Mouse (Mus musculus) spleen, adult 2 months (tissue): ENCODE results near the gene Cep97. TPM values are rescaled to one million over a fixed set of nuclear protein-coding genes. Genes with fewer than 3 reads are reported as not detected.
"Not testable (repeated sequence)": the region's sequence is repeated elsewhere in the genome, so short reads cannot be mapped to it uniquely, and the experiment has no call there.

Source experiments
- DNase-seq, 2 experiments: peaks; one replicate each; pipeline versions ENCODE4 v3.0.0 to v3.0.0-alpha.2; 2012 to 2021; ENCODE audit warnings: low spot score in 2 of 2, low read depth in 1 of 2
- H3K27ac ChIP-seq: fragments of 200-500 bp; 2 replicates; pipeline ENCODE4 v1.5.1; 2012; ENCODE audit warnings: low read length, inconsistent platforms; ENCODE audit not compliant: insufficient read depth
- H3K27me3 ChIP-seq: fragments of 200-500 bp; 2 replicates; pipeline ENCODE4 v1.6.1; 2012; ENCODE audit warnings: mild to moderate bottlenecking, moderate library complexity, low read length, inconsistent platforms; ENCODE audit not compliant: control insufficient read depth, insufficient read depth
- H3K36me3 ChIP-seq: fragments of 200-500 bp; 2 replicates; pipeline ENCODE4 v1.6.1; 2012; ENCODE audit warnings: mild to moderate bottlenecking, low read length, inconsistent platforms; ENCODE audit not compliant: control insufficient read depth, insufficient read depth
- H3K4me1 ChIP-seq: fragments of 200-500 bp; 2 replicates; pipeline ENCODE4 v1.6.1; 2011; ENCODE audit warnings: inconsistent platforms; ENCODE audit not compliant: control insufficient read depth, insufficient read depth, insufficient read length
- H3K4me3 ChIP-seq: fragments of 200-500 bp; 2 replicates; pipeline ENCODE4 v1.5.1; 2011; ENCODE audit warnings: mild to moderate bottlenecking, inconsistent platforms; ENCODE audit not compliant: insufficient read depth, insufficient read length; ENCODE audit errors: extremely low read depth
- CTCF ChIP-seq: fragments of 200-500 bp; IDR thresholded peaks from 2 replicates; pipeline ENCODE4 v1.5.1; 2011; ENCODE audit warnings: mild to moderate bottlenecking, inconsistent platforms; ENCODE audit not compliant: insufficient read depth, insufficient read length, insufficient replicate concordance; ENCODE audit errors: extremely low read depth
- POLR2A ChIP-seq: fragments of 200-500 bp; IDR thresholded peaks from 2 replicates; pipeline ENCODE4 v1.6.1; 2011; ENCODE audit warnings: low read depth, low read length, inconsistent platforms
- whole genome bisulfite sequencing: fragments of 180-500 bp; shearing (Covaris S2); methylation state at CpG from one replicate; pipeline ENCODE4 v1.1.7; 2018; 5-methylcytosine and 5-hydroxymethylcytosine counted together
- polyA plus RNA-seq: library from polyadenylated mRNA; depleted of rRNA; stranded (reverse); fragments of >200 nt; gene quantifications from 2 replicates; pipeline ENCODE4 v1.2.3, GENCODE M21; 2012

Cep97 gene
- polyA plus RNA-seq, 1 experiment = 1.7 TPM

GRCm38 (mm10) chr16:55952771-55953170 lies 18.1 kb upstream of the Cep97 start:
- Histone ChIP-seq H3K36me3 (no peaks in the 10 kb centered on the region), H3K27me3 (no peaks in the 10 kb centered on the region), H3K4me3 (no peak overlapping the region), H3K4me1 (peaks cover 8% of the 10 kb centered on the region; the same call in 1 of the 2 replicates), H3K27ac (peak overlapping the region; percentile 72)
- TF ChIP-seq POLR2A (no peak), CTCF (no peak)
- peak in 1 of 2 experiments; percentile 37 for DNase-seq

GRCm38 (mm10) chr16:55951679-55952327 lies 17.1 kb upstream of the Cep97 start:
- no peak for DNase-seq
- Histone ChIP-seq H3K27ac (peak overlapping the region; percentile 75; the same call in 1 of the 2 replicates), H3K36me3 (no peaks in the 10 kb centered on the region)

GRCm38 (mm10) chr16:55950946-55951678 lies 16.5 kb upstream of the Cep97 start:
- TF ChIP-seq CTCF = peak; percentile 24; the same call in 1 of the 2 replicates
- TF ChIP-seq POLR2A = no peak
- Histone ChIP-seq H3K27me3 (no peaks in the 10 kb centered on the region), H3K27ac (peak overlapping the region; percentile 75), H3K4me1 (peaks cover 10% of the 10 kb centered on the region; the same call in 1 of the 2 replicates), H3K36me3 (no peaks in the 10 kb centered on the region), H3K4me3 (no peak overlapping the region)
- 27% methylated on average over 19 of the region's 19 CpGs for WGBS
- DNase-seq = peak; percentile 77 to 81

More at GRCm38 (mm10) chr16:55951679-55952327, 17.1 kb upstream of the Cep97 start:
- H3K4me3 ChIP-seq = no peak overlapping the region
- no peaks in the 10 kb centered on the region for H3K27me3 ChIP-seq
- H3K4me1 ChIP-seq = peaks cover 10% of the 10 kb centered on the region; the same call in 1 of the 2 replicates
- no peak for TF ChIP-seq CTCF
- TF ChIP-seq POLR2A = no peak
- WGBS = 53% methylated on average over 7 of the region's 7 CpGs

- peaks cover 10% of the 10 kb centered on the region; the same call in 1 of the 2 replicates for H3K4me1 ChIP-seq
- H3K27me3 ChIP-seq = no peaks in the 10 kb centered on the region
- H3K36me3 ChIP-seq = no peaks in the 10 kb centered on the region
- WGBS = 68% methylated on average over 3 of the region's 3 CpGs
- no peak for DNase-seq
- TF ChIP-seq POLR2A (no peak), CTCF (no peak)
- H3K4me3 ChIP-seq = no peak overlapping the region
- H3K27ac ChIP-seq = peak overlapping the region; percentile 78
These were observed 15.8 kb upstream of the Cep97 start for GRCm38 (mm10) chr16:55950462-55950861.

GRCm38 (mm10) chr16:55948963-55949362 lies 14.3 kb upstream of the Cep97 start:
- 1% methylated on average over 7 of the region's 7 CpGs for whole genome bisulfite sequencing
- H3K36me3 ChIP-seq = no peaks in the 10 kb centered on the region
- H3K4me1 ChIP-seq = peaks cover 10% of the 10 kb centered on the region; the same call in 1 of the 2 replicates
- DNase-seq = peak; percentile 85 to 88
- TF ChIP-seq CTCF (no peak), POLR2A (peak; percentile 20; the same call in 1 of the 2 replicates)
- H3K27ac ChIP-seq = peak overlapping the region; percentile 88; the same call in 1 of the 2 replicates
- H3K4me3 ChIP-seq = no peak overlapping the region
- no peaks in the 10 kb centered on the region for H3K27me3 ChIP-seq

- peaks cover 10% of the 10 kb centered on the region; the same call in 1 of the 2 replicates for H3K4me1 ChIP-seq
- WGBS = 63% methylated on average over 2 of the region's 2 CpGs
- not testable (repeated sequence) for H3K27me3 ChIP-seq, DNase-seq, H3K4me3 ChIP-seq, H3K36me3 ChIP-seq
- peak overlapping the region; percentile 67 for H3K27ac ChIP-seq
These were observed 13.3 kb upstream of the Cep97 start for GRCm38 (mm10) chr16:55947876-55948410.
